Mouse (Mus musculus): ENCODE measurements around the gene Mylk3. TPM values are rescaled to one million over a fixed set of nuclear protein-coding genes. Genes with fewer than 3 reads are reported as not detected.

Mylk3 gene
- total RNA-seq, 1 experiment = 0.22 TPM

GRCm38 (mm10) chr8:85427026-85427425 lies 40.9 kb upstream of the Mylk3 start:
- DNase-seq (ENCODE audit: low read depth, low spot score) = no peak
- Histone ChIP-seq H3K9ac (ENCODE audit: insufficient read depth, low read depth, low read length, poor library complexity, severe bottlenecking) (no peak overlapping the region), H3K9me3 (ENCODE audit: control insufficient read depth, insufficient read depth, low read depth, low read length) (no peaks in the 10 kb centered on the region), H3K36me3 (ENCODE audit: control insufficient read depth, insufficient read depth, low read length, poor library complexity, severe bottlenecking) (no peaks in the 10 kb centered on the region), H3K4me3 (ENCODE audit: insufficient read depth in 1 of 2, low read depth in 1 of 2, low read length in 2 of 2, poor library complexity in 1 of 2, severe bottlenecking in 1 of 2) (no peak overlapping the region), H3K4me1 (ENCODE audit: control insufficient read depth in 2 of 2, insufficient read depth in 2 of 2, low read length in 2 of 2, poor library complexity in 1 of 2) (peaks cover 4 to 16% of the 10 kb centered on the region in 2 experiments), H3K27ac (ENCODE audit: insufficient read depth, low read depth, low read length, poor library complexity, severe bottlenecking) (no peak overlapping the region)
- TF ChIP-seq ZC3H11A (IDR thresholded peaks at IDR 0.05; ENCODE audit: borderline replicate concordance, low read depth, low read length) = no peak
- TF ChIP-seq CHD2 (IDR thresholded peaks at IDR 0.05; ENCODE audit: low read depth, low read length) = no peak
- TF ChIP-seq HCFC1 (IDR thresholded peaks at IDR 0.05; ENCODE audit: borderline replicate concordance, insufficient read depth, low read length) = no peak
- no peak for TF ChIP-seq ZNF384 (IDR thresholded peaks at IDR 0.05; ENCODE audit: low read depth, low read length)
- no peak for TF ChIP-seq MAFK (IDR thresholded peaks at IDR 0.05; ENCODE audit: insufficient read depth, low read depth, low read length)
- in situ Hi-C loops (cut with MboI; ENCODE audit: low sequenced_read_pairs in 2 of 2, unreplicated experiment in 2 of 2) = no loop called here

GRCm38 (mm10) chr8:85421329-85421728 lies 35.2 kb upstream of the Mylk3 start:
- Histone ChIP-seq H3K4me3 (ENCODE audit: insufficient read depth in 1 of 2, low read depth in 1 of 2, low read length in 2 of 2, poor library complexity in 1 of 2, severe bottlenecking in 1 of 2) (peak overlapping the region; percentile 61 to 72), H3K27ac (ENCODE audit: insufficient read depth, low read depth, low read length, poor library complexity, severe bottlenecking) (peak overlapping the region; percentile 45; the same call in 1 of the 2 replicates), H3K9me3 (ENCODE audit: control insufficient read depth, insufficient read depth, low read depth, low read length) (no peaks in the 10 kb centered on the region), H3K36me3 (ENCODE audit: control insufficient read depth, insufficient read depth, low read length, poor library complexity, severe bottlenecking) (no peaks in the 10 kb centered on the region), H3K4me1 (ENCODE audit: control insufficient read depth in 2 of 2, insufficient read depth in 2 of 2, low read length in 2 of 2, poor library complexity in 1 of 2) (peaks cover 0 to 9% of the 10 kb centered on the region in 2 experiments; a peak in 2 of 4 replicates), H3K9ac (ENCODE audit: insufficient read depth, low read depth, low read length, poor library complexity, severe bottlenecking) (peak overlapping the region; percentile 78)
- TF ChIP-seq ZNF384 (IDR thresholded peaks at IDR 0.05; ENCODE audit: low read depth, low read length) (no peak), ZC3H11A (IDR thresholded peaks at IDR 0.05; ENCODE audit: borderline replicate concordance, low read depth, low read length) (no peak), HCFC1 (IDR thresholded peaks at IDR 0.05; ENCODE audit: borderline replicate concordance, insufficient read depth, low read length) (no peak), MAFK (IDR thresholded peaks at IDR 0.05; ENCODE audit: insufficient read depth, low read depth, low read length) (no peak), CHD2 (IDR thresholded peaks at IDR 0.05; ENCODE audit: low read depth, low read length) (no peak)
- in situ Hi-C loops (cut with MboI; ENCODE audit: low sequenced_read_pairs in 2 of 2, unreplicated experiment in 2 of 2) = loop anchor here in 1 of 2 experiments (25.0 kb wide), 1 partner anchor 459 kb away; the partner anchor contains the start of genes Gm49661, Prdx2 and Rnaseh2a
- no peak for DNase-seq (ENCODE audit: low read depth, low spot score)

GRCm38 (mm10) chr8:85408526-85408925 lies 22.4 kb upstream of the Mylk3 start:
- no peak overlapping the region for H3K4me3 ChIP-seq (ENCODE audit: insufficient read depth in 1 of 2, low read depth in 1 of 2, low read length in 2 of 2, poor library complexity in 1 of 2, severe bottlenecking in 1 of 2)
- no peak for DNase-seq (ENCODE audit: low read depth, low spot score)
- in situ Hi-C loops (cut with MboI; ENCODE audit: low sequenced_read_pairs in 2 of 2, unreplicated experiment in 2 of 2) = loop anchor here in 1 of 2 experiments (25.0 kb wide), 1 partner anchor 446 kb away; the partner anchor contains the start of genes Gm49661, Prdx2 and Rnaseh2a
- H3K27ac ChIP-seq (ENCODE audit: insufficient read depth, low read depth, low read length, poor library complexity, severe bottlenecking) = no peak overlapping the region
- H3K9me3 ChIP-seq (ENCODE audit: control insufficient read depth, insufficient read depth, low read depth, low read length) = no peaks in the 10 kb centered on the region
- H3K4me1 ChIP-seq (ENCODE audit: control insufficient read depth in 2 of 2, insufficient read depth in 2 of 2, low read length in 2 of 2, poor library complexity in 1 of 2) = no peaks in the 10 kb centered on the region
- TF ChIP-seq CHD2 (IDR thresholded peaks at IDR 0.05; ENCODE audit: low read depth, low read length) (no peak), ZC3H11A (IDR thresholded peaks at IDR 0.05; ENCODE audit: borderline replicate concordance, low read depth, low read length) (no peak), HCFC1 (IDR thresholded peaks at IDR 0.05; ENCODE audit: borderline replicate concordance, insufficient read depth, low read length) (no peak), MAFK (IDR thresholded peaks at IDR 0.05; ENCODE audit: insufficient read depth, low read depth, low read length) (no peak), ZNF384 (IDR thresholded peaks at IDR 0.05; ENCODE audit: low read depth, low read length) (no peak)
- H3K9ac ChIP-seq (ENCODE audit: insufficient read depth, low read depth, low read length, poor library complexity, severe bottlenecking) = no peak overlapping the region
- no peaks in the 10 kb centered on the region; the same call in 1 of the 2 replicates for H3K36me3 ChIP-seq (ENCODE audit: control insufficient read depth, insufficient read depth, low read length, poor library complexity, severe bottlenecking)

- no peak for DNase-seq (ENCODE audit: low read depth, low spot score)
- in situ Hi-C loops (cut with MboI; ENCODE audit: low sequenced_read_pairs in 2 of 2, unreplicated experiment in 2 of 2) = loop anchor here in 1 of 2 experiments (25.0 kb wide), 1 partner anchor 446 kb away; the partner anchor contains the start of genes Gm49661, Prdx2 and Rnaseh2a
- TF ChIP-seq HCFC1 (IDR thresholded peaks at IDR 0.05; ENCODE audit: borderline replicate concordance, insufficient read depth, low read length) (no peak), ZNF384 (IDR thresholded peaks at IDR 0.05; ENCODE audit: low read depth, low read length) (peak; percentile 86)
- Histone ChIP-seq H3K27ac (ENCODE audit: insufficient read depth, low read depth, low read length, poor library complexity, severe bottlenecking) (no peak overlapping the region), H3K4me3 (ENCODE audit: insufficient read depth in 1 of 2, low read depth in 1 of 2, low read length in 2 of 2, poor library complexity in 1 of 2, severe bottlenecking in 1 of 2) (no peak overlapping the region), H3K9me3 (ENCODE audit: control insufficient read depth, insufficient read depth, low read depth, low read length) (no peaks in the 10 kb centered on the region), H3K36me3 (ENCODE audit: control insufficient read depth, insufficient read depth, low read length, poor library complexity, severe bottlenecking) (no peaks in the 10 kb centered on the region; the same call in 1 of the 2 replicates), H3K4me1 (ENCODE audit: control insufficient read depth in 2 of 2, insufficient read depth in 2 of 2, low read length in 2 of 2, poor library complexity in 1 of 2) (no peaks in the 10 kb centered on the region), H3K9ac (ENCODE audit: insufficient read depth, low read depth, low read length, poor library complexity, severe bottlenecking) (no peak overlapping the region)
Observed at GRCm38 (mm10) chr8:85408053-85408505, 21.9 kb upstream of the Mylk3 start.
